Mouse (Mus musculus): ENCODE data around the gene Rhbdf2.

DNA sequence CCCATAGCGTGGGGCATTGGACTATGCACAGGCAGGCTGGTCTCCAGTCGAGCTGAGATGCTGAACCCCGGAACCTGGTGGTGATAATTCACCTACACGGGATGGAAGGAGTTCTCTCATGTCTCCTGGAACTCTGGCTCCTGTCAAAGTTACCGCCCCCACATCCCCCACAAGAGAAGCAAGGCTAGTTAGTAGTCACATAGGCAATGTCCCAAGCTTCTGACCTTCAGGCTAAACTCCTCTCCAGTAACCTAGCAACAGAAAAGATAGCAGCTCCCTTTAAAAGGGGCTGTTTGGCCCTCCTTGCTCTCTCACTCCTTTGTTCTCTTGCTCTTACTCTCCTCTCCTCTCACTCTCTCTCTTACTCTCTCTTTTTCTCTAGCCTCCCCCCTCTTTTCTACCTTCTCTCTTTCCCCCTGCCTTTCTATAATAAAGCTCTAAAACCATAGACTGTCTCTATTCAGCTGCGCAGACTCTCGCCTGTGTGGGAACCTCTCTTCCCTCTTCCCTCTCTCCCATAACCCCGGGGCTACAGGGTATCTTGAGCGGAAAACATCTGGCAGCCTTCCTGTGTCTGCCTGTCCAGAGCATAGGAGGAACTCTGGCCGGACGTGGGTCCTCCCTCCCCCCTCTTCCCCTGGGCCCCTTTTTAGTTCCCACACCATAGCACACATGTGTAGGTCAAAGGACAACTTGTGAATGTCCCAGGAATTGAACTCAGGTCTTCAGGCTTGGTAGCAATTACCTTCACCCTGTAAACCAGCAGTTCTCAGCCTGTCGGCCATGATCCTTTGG, 3.5 kb upstream of the Rhbdf2 start:
- TF ChIP-seq CTCF (IDR thresholded peaks at IDR 0.05; ENCODE audit: low read depth), result no peak
- no peak for TF ChIP-seq EP300 (IDR thresholded peaks at IDR 0.05; ENCODE audit: low read depth)
